Mouse (Mus musculus) liver, embryonic 13.5 days (tissue): ENCODE measurements at regions not wholly inside any gene's neighbourhood (a gene's known extent, or its start where the extent isn't known, plus 50 kb on each side); places are given as distances from the start of the nearest gene placed in this dataset.
"Not testable (repeated sequence)": the region's sequence is repeated elsewhere in the genome, so short reads cannot be mapped to it uniquely, and the experiment has no call there.

Source experiments
- ATAC-seq: fragments of 200-750 bp; cut with Nextera tagmentation; 2 replicates; pipeline ENCODE4 v1.8.0; 2017; ENCODE audit warnings: low read depth, mild to moderate bottlenecking, moderate number of reproducible peaks, moderate library complexity
- DNase-seq: peaks from one replicate; pipeline ENCODE4 v3.0.0; 2022
- H3K27ac ChIP-seq: fragments of 300-500 bp; sonication (generic); 2 replicates; pipeline ENCODE4 v1.5.1; 2015; ENCODE audit warnings: moderate library complexity, mild to moderate bottlenecking, inconsistent platforms
- H3K27me3 ChIP-seq: fragments of 300-500 bp; sonication (generic); 2 replicates; pipeline ENCODE4 v1.6.1; 2015; ENCODE audit warnings: mild to moderate bottlenecking, inconsistent platforms
- H3K36me3 ChIP-seq: fragments of 300-500 bp; sonication (generic); 2 replicates; pipeline ENCODE4 v1.6.1; 2015; ENCODE audit warnings: mild to moderate bottlenecking, inconsistent platforms
- H3K4me1 ChIP-seq: fragments of 300-500 bp; sonication (generic); replicated peaks from 2 replicates; pipeline ENCODE4 v1.6.1; 2015; ENCODE audit warnings: inconsistent platforms
- H3K4me2 ChIP-seq: fragments of 300-500 bp; sonication (generic); 2 replicates; pipeline ENCODE4 v1.6.1; 2015; ENCODE audit warnings: inconsistent platforms, mild to moderate bottlenecking, moderate library complexity
- H3K4me3 ChIP-seq: fragments of 300-500 bp; sonication (generic); replicated peaks from 2 replicates; pipeline ENCODE4 v1.5.1; 2015; ENCODE audit warnings: mild to moderate bottlenecking, inconsistent platforms
- H3K9ac ChIP-seq: fragments of 300-500 bp; sonication (generic); 2 replicates; pipeline ENCODE4 v1.6.1; 2015; ENCODE audit warnings: mild to moderate bottlenecking, inconsistent platforms
- H3K9me3 ChIP-seq: fragments of 300-500 bp; sonication (generic); replicated peaks from 2 replicates; pipeline ENCODE4 v1.6.1; 2016; ENCODE audit warnings: inconsistent platforms
- WGBS: fragments of 180-500 bp; shearing (Covaris S2); methylation state at CpG from one replicate; pipeline ENCODE4 v1.1.7; 2015; ENCODE audit not compliant: insufficient replicate concordance; 5-methylcytosine and 5-hydroxymethylcytosine counted together

GRCm38 (mm10) chr7:82098136-82098535, 75.5 kb upstream of the Sh3gl3 start:
- Histone ChIP-seq H3K4me3 (no peak overlapping the region), H3K4me1 (no peaks in the 10 kb centered on the region), H3K27me3 (no peaks in the 10 kb centered on the region), H3K9me3 (no peaks in the 10 kb centered on the region), H3K9ac (no peak overlapping the region), H3K27ac (no peak overlapping the region), H3K36me3 (no peaks in the 10 kb centered on the region), H3K4me2 (no peak overlapping the region)
- WGBS: 56% methylated on average over 6 of the region's 6 CpGs
- ATAC-seq (no peak), DNase-seq (no peak)

GRCm38 (mm10) chr7:82101314-82101713, 72.3 kb upstream of the Sh3gl3 start:
- no peak overlapping the region for H3K27ac ChIP-seq
- no peak overlapping the region for H3K4me3 ChIP-seq
- DNase-seq (no peak), ATAC-seq (no peak)
- H3K4me2 ChIP-seq: no peak overlapping the region
- no peaks in the 10 kb centered on the region for H3K27me3 ChIP-seq
- H3K9me3 ChIP-seq: no peaks in the 10 kb centered on the region
- H3K36me3 ChIP-seq: no peaks in the 10 kb centered on the region
- WGBS: 83% methylated on average over 2 of the region's 2 CpGs
- H3K9ac ChIP-seq: no peak overlapping the region
- no peaks in the 10 kb centered on the region for H3K4me1 ChIP-seq

GRCm38 (mm10) chr7:82105631-82106030, 68.0 kb upstream of the Sh3gl3 start:
- no peak for DNase-seq
- WGBS: 55% methylated on average over 5 of the region's 5 CpGs
- Histone ChIP-seq H3K27ac (no peak overlapping the region), H3K4me3 (no peak overlapping the region), H3K27me3 (no peaks in the 10 kb centered on the region), H3K4me1 (no peaks in the 10 kb centered on the region), H3K9ac (no peak overlapping the region), H3K9me3 (no peaks in the 10 kb centered on the region), H3K4me2 (no peak overlapping the region), H3K36me3 (no peaks in the 10 kb centered on the region)
- ATAC-seq: no peak

- not testable (repeated sequence) for H3K27ac ChIP-seq, H3K27me3 ChIP-seq, DNase-seq, H3K4me1 ChIP-seq, H3K9ac ChIP-seq, H3K9me3 ChIP-seq, H3K36me3 ChIP-seq, H3K4me2 ChIP-seq, H3K4me3 ChIP-seq, ATAC-seq
Observed at GRCm38 (mm10) chr7:82109141-82109540, 64.5 kb upstream of the Sh3gl3 start.

- Histone ChIP-seq H3K4me1 (no peaks in the 10 kb centered on the region), H3K27me3 (no peaks in the 10 kb centered on the region), H3K9ac (no peak overlapping the region), H3K27ac (no peak overlapping the region), H3K4me2 (no peak overlapping the region), H3K9me3 (no peaks in the 10 kb centered on the region), H3K36me3 (no peaks in the 10 kb centered on the region), H3K4me3 (no peak overlapping the region)
- WGBS: 50% methylated on average over 5 of the region's 5 CpGs
- no peak for ATAC-seq
- no peak for DNase-seq
Observed at GRCm38 (mm10) chr7:82109550-82109949, 64.1 kb upstream of the Sh3gl3 start.

- no peaks in the 10 kb centered on the region for H3K4me1 ChIP-seq
- no peaks in the 10 kb centered on the region for H3K27me3 ChIP-seq
- H3K9ac ChIP-seq: no peak overlapping the region
- no peak for ATAC-seq
- H3K9me3 ChIP-seq: no peaks in the 10 kb centered on the region
- no peaks in the 10 kb centered on the region for H3K36me3 ChIP-seq
- no peak overlapping the region for H3K4me3 ChIP-seq
- H3K4me2 ChIP-seq: no peak overlapping the region
- DNase-seq: no peak
- 59% methylated on average over 8 of the region's 8 CpGs for WGBS
- no peak overlapping the region for H3K27ac ChIP-seq
Observed at GRCm38 (mm10) chr7:82109977-82110376, 63.7 kb upstream of the Sh3gl3 start.

GRCm38 (mm10) chr7:82112046-82112445, 61.6 kb upstream of the Sh3gl3 start:
- WGBS: 56% methylated on average over 6 of the region's 6 CpGs
- no peak for ATAC-seq
- no peaks in the 10 kb centered on the region for H3K9me3 ChIP-seq
- H3K4me3 ChIP-seq: no peak overlapping the region
- H3K9ac ChIP-seq: no peak overlapping the region
- H3K27me3 ChIP-seq: no peaks in the 10 kb centered on the region
- H3K27ac ChIP-seq: no peak overlapping the region
- H3K36me3 ChIP-seq: no peaks in the 10 kb centered on the region
- no peak for DNase-seq
- no peak overlapping the region for H3K4me2 ChIP-seq
- H3K4me1 ChIP-seq: no peaks in the 10 kb centered on the region

GRCm38 (mm10) chr7:82115646-82116045, 58.0 kb upstream of the Sh3gl3 start:
- no peak overlapping the region for H3K4me2 ChIP-seq
- no peak overlapping the region for H3K4me3 ChIP-seq
- H3K9me3 ChIP-seq: no peaks in the 10 kb centered on the region
- H3K27me3 ChIP-seq: no peaks in the 10 kb centered on the region
- H3K36me3 ChIP-seq: no peaks in the 10 kb centered on the region
- DNase-seq (no peak), ATAC-seq (no peak)
- no peaks in the 10 kb centered on the region for H3K4me1 ChIP-seq
- no peak overlapping the region for H3K9ac ChIP-seq
- 72% methylated on average over 6 of the region's 6 CpGs for WGBS
- no peak overlapping the region for H3K27ac ChIP-seq

GRCm38 (mm10) chr7:82119266-82119665, 54.4 kb upstream of the Sh3gl3 start:
- DNase-seq (peak; percentile 13), ATAC-seq (no peak)
- H3K27me3 ChIP-seq: no peaks in the 10 kb centered on the region
- H3K9ac ChIP-seq: no peak overlapping the region
- no peak overlapping the region for H3K4me3 ChIP-seq
- no peak overlapping the region for H3K27ac ChIP-seq
- H3K9me3 ChIP-seq: no peaks in the 10 kb centered on the region
- H3K4me2 ChIP-seq: no peak overlapping the region
- 16% methylated on average over 2 of the region's 2 CpGs for WGBS
- H3K4me1 ChIP-seq: no peaks in the 10 kb centered on the region
- H3K36me3 ChIP-seq: no peaks in the 10 kb centered on the region

- DNase-seq (no peak), ATAC-seq (no peak)
- no peak overlapping the region for H3K9ac ChIP-seq
- H3K4me1 ChIP-seq: no peaks in the 10 kb centered on the region
- no peak overlapping the region for H3K4me2 ChIP-seq
- WGBS: 46% methylated on average over 9 of the region's 9 CpGs
- H3K36me3 ChIP-seq: no peaks in the 10 kb centered on the region
- no peaks in the 10 kb centered on the region for H3K27me3 ChIP-seq
- no peaks in the 10 kb centered on the region for H3K9me3 ChIP-seq
- no peak overlapping the region for H3K4me3 ChIP-seq
- H3K27ac ChIP-seq: no peak overlapping the region
Observed at GRCm38 (mm10) chr7:82119866-82120265, 53.8 kb upstream of the Sh3gl3 start.

- ATAC-seq: no peak
- Histone ChIP-seq H3K27me3 (no peaks in the 10 kb centered on the region), H3K4me3 (no peak overlapping the region), H3K27ac (no peak overlapping the region), H3K4me2 (no peak overlapping the region), H3K9me3 (no peaks in the 10 kb centered on the region), H3K9ac (no peak overlapping the region), H3K4me1 (no peaks in the 10 kb centered on the region), H3K36me3 (no peaks in the 10 kb centered on the region)
- 2% methylated on average over 1 of the region's 1 CpGs for WGBS
- DNase-seq: peak; percentile 2
Observed at GRCm38 (mm10) chr7:82121746-82122145, 51.9 kb upstream of the Sh3gl3 start.
